Mouse (Mus musculus) liver, embryonic 14.5 days (tissue): ENCODE results near the gene Ralb.

ENCODE experiments used
- CTCF ChIP-seq: IDR thresholded peaks from 2 replicates; pipeline ENCODE4 v1.5.1; 2016; ENCODE audit warnings: antibody characterized with exemption, low read depth, control low read depth
- EP300 ChIP-seq: IDR thresholded peaks from 2 replicates; pipeline ENCODE4 v1.6.1; 2016; ENCODE audit warnings: antibody characterized with exemption, low read depth

DNA sequence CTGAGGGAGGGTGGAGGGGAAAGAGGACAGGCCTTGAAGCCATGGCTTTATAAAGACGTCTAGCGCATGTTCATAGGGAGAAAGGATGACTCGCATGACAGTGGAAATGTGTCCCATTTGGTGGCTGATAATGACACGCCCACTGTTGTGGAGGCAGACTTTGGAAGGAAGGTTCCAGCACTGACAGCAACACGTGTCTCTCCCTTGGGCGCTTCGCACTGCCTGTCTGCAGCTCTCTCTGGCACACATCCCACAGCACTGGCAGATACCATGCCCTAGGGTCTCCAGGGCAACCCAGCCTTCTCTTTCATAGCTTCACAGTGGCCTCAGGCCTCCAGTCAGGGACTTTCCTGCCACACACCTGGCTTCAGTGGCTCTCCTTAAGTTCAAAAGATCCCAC lies 13.5 kb upstream of the Ralb start:
- no peak for TF ChIP-seq CTCF
- TF ChIP-seq EP300 = no peak
